Mouse (Mus musculus) gastrocnemius, adult 18-20 months (tissue): ENCODE measurements at regions not wholly inside any gene's neighbourhood (a gene's known extent, or its start where the extent isn't known, plus 50 kb on each side); places are given as distances from the start of the nearest gene placed in this dataset.

ENCODE experiments used
- DNase-seq: peaks from one replicate; pipeline ENCODE4 v3.0.0; 2021; ENCODE audit warnings: low spot score

DNA sequence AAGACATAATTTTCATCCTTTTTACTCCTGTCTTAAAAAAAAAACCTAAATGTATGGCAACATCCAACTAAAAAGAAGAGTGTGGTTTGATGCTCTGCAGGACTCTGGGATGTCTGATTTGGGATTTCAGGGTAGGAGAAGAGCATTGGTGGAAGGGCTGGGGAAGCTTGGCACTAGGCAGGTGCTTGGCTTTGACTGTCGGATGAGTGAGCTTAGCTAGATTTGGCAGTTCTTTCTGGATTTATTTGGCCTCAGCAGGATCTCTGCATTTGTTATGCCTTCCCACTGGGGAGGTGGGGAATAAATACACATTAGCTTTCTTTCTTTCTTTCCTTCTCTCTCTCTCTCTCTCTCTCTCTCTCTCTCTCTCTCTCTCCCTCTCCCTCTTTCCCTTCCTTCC is 118.1 kb upstream of the Auts2 start:
- no peak for DNase-seq

DNA sequence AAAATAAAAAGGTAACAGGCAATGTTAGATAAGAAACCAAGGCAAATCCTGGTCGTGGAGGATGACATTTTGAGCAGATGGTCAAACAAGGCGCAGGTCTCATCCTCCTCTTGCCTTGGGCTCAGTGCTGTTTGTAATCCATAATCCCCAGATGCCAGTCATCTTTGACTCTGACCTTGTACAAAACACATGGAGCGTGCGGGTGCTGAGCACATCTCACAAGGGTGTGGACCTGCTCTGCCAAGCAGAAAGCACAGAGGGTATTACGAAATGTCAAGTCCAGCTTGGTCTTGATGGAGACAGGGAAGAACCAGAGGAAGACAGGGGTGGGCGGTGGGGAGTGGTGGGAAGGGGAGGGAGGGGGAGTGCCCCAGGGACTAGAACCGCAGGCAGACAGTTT is 116.9 kb upstream of the Auts2 start:
- no peak for DNase-seq

DNA sequence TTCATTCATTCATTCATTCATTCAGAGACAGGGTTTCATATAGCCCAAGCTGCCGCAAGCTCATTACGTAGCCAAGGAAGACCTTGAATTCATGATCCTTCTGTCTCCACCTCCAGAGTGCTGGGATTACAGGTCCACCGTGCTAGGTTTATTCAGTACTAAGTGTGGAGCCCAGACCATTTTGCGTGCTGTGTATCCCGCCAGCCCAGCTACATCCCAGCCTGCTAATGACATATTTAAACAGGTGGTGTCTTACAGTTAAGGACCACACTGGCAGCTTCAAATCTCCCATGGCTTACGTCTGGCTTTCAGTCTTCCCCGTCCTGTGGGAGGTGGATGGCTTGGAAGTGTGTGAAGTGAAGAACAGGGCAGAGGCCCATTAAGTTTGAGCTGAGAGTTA is 111.2 kb upstream of the Auts2 start:
- DNase-seq = no peak

DNA sequence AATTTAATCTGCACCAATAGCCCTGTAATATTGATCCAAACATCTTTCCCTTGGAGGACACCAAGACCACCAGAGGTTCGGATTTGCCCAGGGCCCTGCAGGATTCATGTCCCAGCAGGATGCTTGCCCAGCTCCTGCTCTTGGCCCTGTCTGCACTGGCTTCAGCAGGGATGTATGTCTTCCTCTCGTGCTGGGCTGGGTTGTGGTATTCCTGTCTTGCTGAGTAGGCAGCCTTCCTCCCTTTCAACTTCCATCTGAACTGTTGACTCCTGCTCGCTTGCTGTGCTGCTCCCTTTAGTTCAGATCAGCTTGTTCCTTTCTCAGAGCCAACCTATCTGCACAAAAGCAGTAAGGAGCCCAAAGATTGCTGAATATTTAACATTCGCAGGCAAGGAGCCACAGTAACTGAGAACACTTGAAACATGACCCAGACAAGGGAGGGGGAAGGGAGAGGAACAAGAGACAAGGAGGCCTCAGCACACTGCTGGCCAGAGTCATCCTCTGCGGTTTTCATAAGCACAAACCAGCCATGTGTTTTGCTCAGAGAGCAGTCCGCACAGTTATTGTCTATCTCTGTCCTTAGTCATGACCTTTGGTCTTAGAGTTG is 110.7 kb upstream of the Auts2 start:
- DNase-seq = peak; percentile 88

DNA sequence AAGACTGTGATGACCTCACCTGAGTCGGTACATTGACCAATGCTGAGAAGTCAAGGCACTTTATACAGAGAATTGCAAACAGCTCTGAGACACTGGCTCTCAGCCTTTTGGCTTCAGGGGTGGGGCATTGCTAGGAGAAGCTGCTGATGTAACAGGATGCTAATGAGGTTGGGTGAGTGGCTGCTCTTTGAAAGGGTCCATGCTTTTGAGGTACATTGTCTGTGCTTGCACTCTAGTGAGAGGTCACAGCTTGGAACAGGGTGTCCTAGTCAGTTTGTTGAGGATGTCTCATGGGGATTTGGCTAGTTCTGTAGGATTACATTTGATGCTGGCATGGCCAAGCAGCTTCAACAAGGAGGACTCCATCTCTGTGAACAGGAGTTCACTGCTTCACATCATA is 109.1 kb upstream of the Auts2 start:
- DNase-seq = peak; percentile 19

DNA sequence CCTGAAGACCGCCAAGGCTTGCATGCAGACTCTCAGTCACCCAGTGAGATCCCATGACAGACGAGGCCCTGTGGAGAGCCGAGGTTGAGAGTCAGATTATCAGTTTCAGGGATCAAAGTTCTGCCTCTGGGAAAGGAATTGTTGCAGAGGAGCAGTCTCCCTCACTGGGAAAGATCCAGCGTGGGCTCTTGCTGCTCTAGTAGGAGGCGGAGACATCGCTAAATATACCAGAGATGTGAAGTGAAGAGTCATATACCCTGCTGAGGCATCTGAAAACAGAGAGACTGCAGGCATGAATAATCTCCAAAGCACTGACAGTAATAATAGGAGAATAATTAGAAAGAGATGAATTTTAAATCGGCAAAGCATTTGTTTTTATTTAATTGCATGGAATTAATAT is 106.6 kb upstream of the Auts2 start:
- DNase-seq = no peak

DNA sequence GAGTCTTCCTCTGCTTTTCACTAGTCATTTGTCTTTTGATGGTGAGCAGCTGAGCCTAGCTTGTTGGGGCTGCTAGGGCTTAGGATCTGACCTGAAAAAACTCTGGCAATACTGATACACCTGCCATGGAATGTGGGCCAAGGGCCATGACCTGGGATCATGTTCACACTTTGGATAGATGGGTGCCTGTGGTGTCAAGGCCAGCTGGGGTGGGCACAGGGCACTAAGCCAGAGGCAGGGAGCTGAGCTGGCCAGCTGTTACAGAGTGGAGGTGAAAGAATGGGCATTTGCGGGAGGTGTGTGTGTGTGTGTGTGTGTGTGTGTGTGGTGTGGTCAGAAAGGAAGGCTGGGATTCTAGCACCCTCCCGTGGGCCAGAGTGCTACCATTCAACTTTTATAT is 105.6 kb upstream of the Auts2 start:
- DNase-seq = peak; percentile 9

DNA sequence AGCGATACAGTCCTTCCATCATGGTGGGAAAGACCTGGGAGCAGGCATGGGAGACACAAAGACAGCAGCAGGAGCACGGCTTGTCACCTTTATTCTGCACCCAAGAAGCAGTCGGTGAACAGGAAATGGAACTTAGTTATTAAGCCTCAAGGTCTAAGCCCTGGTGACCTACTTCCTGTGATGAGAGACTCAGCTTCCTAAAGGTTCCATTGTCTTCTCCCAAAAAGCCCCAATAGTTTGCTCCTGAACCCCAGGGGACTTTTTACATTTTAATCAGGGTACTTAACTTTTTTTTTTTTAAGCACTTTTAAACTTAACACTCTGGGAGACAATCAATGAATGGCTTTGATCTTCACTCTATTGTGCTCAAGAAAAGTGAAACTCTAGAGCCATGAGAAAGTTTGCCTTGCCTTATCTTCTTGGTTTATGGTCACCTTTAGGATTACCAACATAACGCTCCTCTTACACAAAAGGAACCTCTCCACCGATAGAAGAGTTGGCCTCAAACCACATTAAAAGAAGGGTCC is 101.6 kb upstream of the Auts2 start:
- DNase-seq = no peak

DNA sequence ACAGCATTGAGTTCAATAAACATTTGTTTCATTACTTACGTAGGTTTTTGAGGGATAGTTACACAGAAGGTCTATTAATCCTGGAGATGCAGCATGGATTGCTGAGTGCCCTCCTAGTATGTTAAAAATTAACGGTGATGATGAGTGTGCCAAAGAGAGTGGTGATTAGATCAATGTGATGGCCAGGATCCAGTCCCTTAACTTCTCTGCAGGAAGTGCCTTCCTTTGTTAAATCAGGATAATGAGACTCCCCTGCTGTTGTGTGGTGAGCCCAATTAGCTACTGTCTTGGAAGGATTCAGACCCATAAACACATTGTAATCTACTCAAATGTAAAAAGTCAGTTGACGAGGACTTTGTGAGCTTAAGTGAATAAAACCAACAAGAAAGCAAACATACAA is 100.1 kb upstream of the Auts2 start:
- no peak for DNase-seq

DNA sequence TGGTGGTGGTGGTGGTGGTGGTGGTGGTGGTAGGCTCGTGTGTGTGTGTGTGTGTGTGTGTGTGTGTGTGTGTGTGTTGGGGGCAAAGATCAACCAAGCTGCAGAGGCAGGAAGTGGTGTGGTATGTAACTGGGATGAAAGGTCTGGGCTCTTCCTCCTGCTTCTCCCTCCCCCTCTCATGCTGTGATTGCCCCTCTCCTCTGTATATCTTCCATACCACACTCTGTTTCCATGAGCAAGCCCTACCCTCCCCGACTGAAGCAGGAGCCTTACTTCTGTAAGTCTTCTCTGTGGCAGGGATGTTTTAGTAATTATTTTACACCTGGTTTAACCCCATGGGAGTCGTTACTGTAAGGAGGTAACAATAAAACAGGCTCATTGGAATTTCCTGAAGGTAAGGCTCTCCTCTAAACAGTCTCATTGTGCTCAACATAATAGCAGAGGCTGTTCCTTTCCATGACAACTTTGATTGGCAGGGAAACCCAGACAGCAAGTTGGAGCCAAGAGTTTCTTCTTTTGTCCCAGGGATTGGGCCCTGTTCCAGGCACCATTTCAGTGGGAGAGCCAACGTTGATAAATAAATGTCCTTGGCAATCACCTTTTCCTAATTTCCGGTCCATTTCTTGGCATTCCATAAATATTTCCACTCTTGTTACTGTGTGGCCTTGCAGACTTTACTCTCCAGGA is 90.2 kb upstream of the Auts2 start:
- peak; percentile 14 for DNase-seq

DNA sequence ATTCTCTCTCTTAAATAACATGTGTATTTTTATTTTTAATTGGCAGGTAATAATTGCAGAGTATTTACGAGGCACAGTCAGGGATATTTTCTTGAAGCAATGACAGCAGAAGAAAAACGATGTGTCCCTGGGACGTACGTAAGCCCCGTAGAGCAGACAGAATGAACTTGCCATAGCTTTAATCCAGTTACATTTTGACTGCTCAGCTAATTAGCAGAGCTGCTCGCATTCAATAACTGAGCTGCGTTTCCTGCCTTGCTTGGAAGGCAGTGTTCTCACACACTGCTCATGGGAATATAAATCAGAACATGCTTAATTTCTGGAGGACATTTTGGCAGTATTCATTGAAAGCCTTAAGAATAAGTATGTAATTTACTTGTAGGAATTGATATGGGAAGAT is 78.6 kb upstream of the Auts2 start:
- DNase-seq = no peak

DNA sequence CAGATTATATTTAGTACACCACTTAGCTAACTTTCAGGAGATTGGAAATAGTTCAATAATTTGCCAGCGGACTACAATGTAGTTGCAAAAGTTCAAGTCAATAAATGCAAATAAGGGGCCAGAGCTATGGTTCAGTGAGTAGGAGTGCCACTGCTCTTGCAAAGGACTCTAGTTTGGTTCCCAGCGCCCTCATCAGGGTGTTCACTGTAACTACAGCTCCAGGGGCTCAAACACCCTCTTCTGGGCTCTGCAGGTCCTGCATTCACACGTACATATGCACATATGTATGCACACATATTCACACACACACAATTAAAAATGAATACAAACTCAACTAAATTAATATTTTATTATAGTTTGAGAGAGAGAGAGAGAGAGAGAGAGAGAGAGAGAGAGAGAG is 74.1 kb upstream of the Auts2 start:
- no peak for DNase-seq

DNA sequence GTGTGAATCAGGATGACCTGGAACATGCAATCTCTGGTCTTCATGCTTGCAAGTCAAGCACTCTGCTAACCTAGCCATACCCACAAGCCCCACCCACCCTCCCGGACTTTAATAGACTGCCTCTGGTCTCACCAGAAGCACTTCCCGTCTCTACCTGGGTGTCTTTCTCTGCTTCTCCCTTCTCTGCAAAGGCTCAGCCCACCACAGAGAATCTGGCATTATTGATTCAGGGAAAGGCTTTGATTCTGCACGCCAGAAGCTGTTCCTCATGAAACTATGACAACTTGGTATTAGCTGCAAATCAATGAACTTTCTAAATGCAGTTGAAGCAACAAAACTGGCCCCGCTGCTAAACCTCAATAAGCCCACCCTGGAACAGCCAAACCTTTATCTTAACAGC is 66.1 kb upstream of the Auts2 start:
- DNase-seq = no peak

DNA sequence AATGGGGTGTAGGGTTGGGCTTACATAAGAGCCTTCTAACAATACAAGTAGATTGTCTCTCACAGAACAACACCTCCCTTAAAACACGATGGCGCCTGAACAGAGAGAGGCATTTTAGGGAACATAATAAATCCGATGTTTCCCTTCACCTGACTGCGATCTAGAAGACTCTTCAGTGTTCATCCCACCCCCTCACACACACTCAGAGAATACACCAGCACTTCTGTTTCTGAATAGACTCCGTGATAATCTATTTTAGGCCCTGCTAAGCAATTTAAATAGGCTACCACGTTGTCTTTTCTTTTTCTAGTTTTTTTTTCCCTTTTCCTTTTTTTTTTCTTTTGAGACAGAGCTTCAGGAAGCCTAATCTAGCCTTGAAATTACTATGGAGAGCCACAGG is 63.1 kb upstream of the Auts2 start:
- DNase-seq = no peak

DNA sequence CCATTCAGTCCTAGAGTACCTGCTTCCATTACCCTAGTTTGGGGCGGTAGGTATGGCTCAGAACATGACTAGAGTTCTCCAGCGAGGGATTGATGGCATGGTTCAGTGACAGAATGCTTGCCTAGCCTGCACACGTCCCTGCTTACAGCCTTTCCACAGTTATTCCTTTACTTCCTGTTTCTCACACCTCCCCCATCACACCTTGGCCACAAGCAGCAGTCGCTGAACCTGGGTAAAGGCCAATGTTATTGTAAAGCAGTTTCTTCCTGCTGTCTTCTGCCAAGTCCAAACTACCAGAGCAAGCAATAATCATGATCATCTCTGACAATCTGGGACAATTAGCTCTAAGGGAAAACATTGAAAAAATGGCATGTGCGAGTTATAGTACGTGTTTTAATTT is 51.7 kb upstream of the Auts2 start:
- DNase-seq = no peak
